Mouse (Mus musculus) G1E (cell line): ENCODE results near the gene Trir.

Experiments
- CTCF ChIP-seq: IDR thresholded peaks from 2 replicates; pipeline ENCODE4 v1.5.1; 2012; ENCODE audit warnings: low read depth, low read length, inconsistent platforms, mixed read lengths
- GATA1 ChIP-seq: IDR thresholded peaks from 2 replicates; pipeline ENCODE4 v1.6.1; 2012; ENCODE audit warnings: borderline replicate concordance, low read length, inconsistent platforms, mixed read lengths
- GATA2 ChIP-seq: IDR thresholded peaks from 2 replicates; pipeline ENCODE4 v1.6.1; 2012; ENCODE audit warnings: low read depth, low read length, inconsistent platforms, borderline replicate concordance
- POLR2AphosphoS5 ChIP-seq: IDR thresholded peaks from 2 replicates; pipeline ENCODE4 v1.6.1; 2012; ENCODE audit warnings: low read depth, low read length, inconsistent platforms; ENCODE audit not compliant: insufficient replicate concordance
- TAL1 ChIP-seq: conservative IDR thresholded peaks from 2 replicates; pipeline ENCODE4 v1.6.1; 2012; ENCODE audit warnings: low read depth, low read length, inconsistent platforms, mixed read lengths

DNA sequence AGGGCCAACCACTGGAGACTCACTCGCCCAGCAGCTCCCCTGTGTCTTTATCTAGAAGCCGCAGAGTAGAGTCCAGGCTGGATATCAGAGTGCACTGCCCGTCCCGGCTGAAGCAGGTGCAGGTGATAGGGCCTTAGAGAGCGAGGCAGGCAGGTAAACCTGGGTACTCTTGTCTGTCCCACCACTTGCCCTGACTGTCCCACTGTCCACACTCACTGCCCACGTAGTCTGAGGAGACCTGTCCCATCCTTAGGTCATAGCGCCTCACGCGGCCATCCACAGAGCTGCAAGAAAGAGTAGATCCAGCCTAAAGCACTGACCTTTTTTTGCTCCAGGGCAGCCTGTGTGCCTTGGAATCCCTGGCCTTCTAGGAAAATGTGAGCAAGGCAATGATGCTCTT is 49.4 kb downstream of the Trir start:
- TF ChIP-seq CTCF (peak; percentile 53), POLR2AphosphoS5 (no peak), GATA1 (no peak), TAL1 (0 out of 2 replicates have a peak, but pooled peaks have one; percentile 15), GATA2 (no peak)
